Mouse (Mus musculus): ENCODE results near the gene Pknox1.

DNA sequence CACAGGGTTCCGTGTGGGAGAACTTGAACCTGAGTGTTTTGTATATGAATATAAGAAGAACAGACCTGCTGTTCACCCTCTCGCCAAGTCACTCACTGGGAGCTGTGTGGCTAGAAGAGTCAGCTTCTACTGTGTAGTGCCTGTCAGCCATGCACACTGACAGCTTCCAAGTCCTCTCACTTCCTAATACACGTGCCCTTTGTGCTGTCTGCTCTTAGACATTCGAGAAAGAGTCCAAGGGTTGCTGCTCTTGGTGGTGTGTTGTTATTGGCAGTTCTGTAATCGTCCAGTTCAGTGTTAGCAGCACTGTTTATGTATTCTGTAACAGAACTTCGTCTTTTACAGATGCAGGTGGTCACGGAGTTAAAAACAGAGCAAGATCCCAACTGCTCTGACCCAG, 23.6 kb downstream of the Pknox1 start:
- TF ChIP-seq CTCF (IDR thresholded peaks at IDR 0.05; ENCODE audit: low read depth): no peak
- TF ChIP-seq EP300 (optimal IDR thresholded peaks at IDR 0.05): no peak

Measured in stomach, postnatal 0 days (tissue).